Mouse (Mus musculus) layer of hippocampus, adult 8-10 months (tissue): ENCODE measurements at regions not wholly inside any gene's neighbourhood (a gene's known extent, or its start where the extent isn't known, plus 50 kb on each side); places are given as distances from the start of the nearest gene placed in this dataset.
A peak's percentile ranks its signal among the peaks of the same experiment; 100 is the strongest.
"Not testable (repeated sequence)": the region's sequence is repeated elsewhere in the genome, so short reads cannot be mapped to it uniquely, and the experiment has no call there.

Experiments used
- DNase-seq, 2 experiments: peaks; one replicate each; pipeline ENCODE4 v3.0.0; 2022; ENCODE audit warnings: low spot score in 2 of 2

- no peak for DNase-seq
Measured at GRCm38 (mm10) chr1:136680173-136680572, 55.5 kb downstream of the Zfp281 start.

- not testable (repeated sequence) for DNase-seq
Measured at GRCm38 (mm10) chr1:136682311-136682710, 57.6 kb downstream of the Zfp281 start.

- no peak for DNase-seq
Measured at GRCm38 (mm10) chr1:136683061-136683531, 58.4 kb downstream of the Zfp281 start.

- no peak for DNase-seq
Measured at GRCm38 (mm10) chr1:136683561-136684131, 58.9 kb downstream of the Zfp281 start.

- DNase-seq: no peak
Measured at GRCm38 (mm10) chr1:136684481-136684880, 59.8 kb downstream of the Zfp281 start.

GRCm38 (mm10) chr1:136685191-136686060, 60.7 kb downstream of the Zfp281 start:
- DNase-seq: no peak

GRCm38 (mm10) chr1:136686467-136686866, 61.8 kb downstream of the Zfp281 start:
- DNase-seq: no peak

GRCm38 (mm10) chr1:136690068-136690467, 65.4 kb downstream of the Zfp281 start:
- DNase-seq: no peak

GRCm38 (mm10) chr1:136693421-136693820, 68.7 kb downstream of the Zfp281 start:
- DNase-seq: no peak

GRCm38 (mm10) chr1:136694983-136695382, 70.3 kb downstream of the Zfp281 start:
- no peak for DNase-seq

- no peak for DNase-seq
Measured at GRCm38 (mm10) chr1:136696077-136696641, 71.5 kb downstream of the Zfp281 start.

- no peak for DNase-seq
Measured at GRCm38 (mm10) chr1:136698454-136699152, 73.9 kb downstream of the Zfp281 start.

GRCm38 (mm10) chr1:136699153-136699524, 74.4 kb downstream of the Zfp281 start:
- DNase-seq: no peak

GRCm38 (mm10) chr1:136699571-136699970, 74.9 kb downstream of the Zfp281 start:
- no peak for DNase-seq

- DNase-seq: no peak
Measured at GRCm38 (mm10) chr1:136704139-136704538, 79.4 kb downstream of the Zfp281 start.

GRCm38 (mm10) chr1:136706509-136706908, 81.8 kb downstream of the Zfp281 start:
- DNase-seq: peak in 1 of 2 experiments; percentile 16

GRCm38 (mm10) chr1:136707394-136707793, 82.7 kb downstream of the Zfp281 start:
- no peak for DNase-seq

GRCm38 (mm10) chr1:136707866-136708265, 83.2 kb downstream of the Zfp281 start:
- DNase-seq: no peak

- DNase-seq: no peak
Measured at GRCm38 (mm10) chr1:136710196-136710595, 85.5 kb downstream of the Zfp281 start.

GRCm38 (mm10) chr1:136711243-136711642, 86.5 kb downstream of the Zfp281 start:
- no peak for DNase-seq

GRCm38 (mm10) chr1:136714077-136714476, 89.4 kb downstream of the Zfp281 start:
- peak; percentile 58 to 60 for DNase-seq

- no peak for DNase-seq
Measured at GRCm38 (mm10) chr1:136714987-136715386, 90.3 kb downstream of the Zfp281 start.
